Mouse (Mus musculus) ES-E14 (cell line): ENCODE measurements around the gene Sipa1l2. TPM values are rescaled to one million over a fixed set of nuclear protein-coding genes. Genes with fewer than 3 reads are reported as not detected.

Experiments
- DNase-seq: peaks from one replicate; pipeline ENCODE4 v3.0.0-alpha.2; 2013; ENCODE audit warnings: low read depth, low spot score
- H3K27ac ChIP-seq: 2 replicates; pipeline ENCODE4 v1.5.1; 2012; ENCODE audit warnings: low read depth, mild to moderate bottlenecking, low read length, moderate library complexity, mixed read lengths; ENCODE audit not compliant: poor library complexity, insufficient read depth, severe bottlenecking
- H3K36me3 ChIP-seq: 2 replicates; pipeline ENCODE4 v1.6.1; 2012; ENCODE audit warnings: mild to moderate bottlenecking, low read length, moderate library complexity, mixed read lengths; ENCODE audit not compliant: control insufficient read depth, poor library complexity, insufficient read depth, severe bottlenecking
- H3K4me1 ChIP-seq, 2 experiments: fragments of 150-350 bp in 1 of 2; sonication (generic) in 1 of 2; 2 replicates each; pipeline ENCODE4 v1.6.1; 2012; ENCODE audit warnings: low read length in 2 of 2, mild to moderate bottlenecking in 1 of 2, mixed read lengths in 1 of 2; ENCODE audit not compliant: control insufficient read depth in 2 of 2, insufficient read depth in 2 of 2, poor library complexity in 1 of 2
- H3K4me3 ChIP-seq, 2 experiments: fragments of 150-350 bp in 1 of 2; sonication (generic) in 1 of 2; 2 replicates each; pipeline ENCODE4 v1.5.1; 2012; ENCODE audit warnings: low read length in 2 of 2, low read depth in 1 of 2, mild to moderate bottlenecking in 1 of 2, mixed read lengths in 1 of 2; ENCODE audit not compliant: insufficient read depth in 1 of 2, poor library complexity in 1 of 2, severe bottlenecking in 1 of 2
- H3K9ac ChIP-seq: 2 replicates; pipeline ENCODE4 v1.6.1; 2012; ENCODE audit warnings: low read depth, mild to moderate bottlenecking, low read length, mixed read lengths; ENCODE audit not compliant: poor library complexity, insufficient read depth, severe bottlenecking
- H3K9me3 ChIP-seq: fragments of 150-350 bp; sonication (generic); 2 replicates; pipeline ENCODE4 v1.6.1; 2012; ENCODE audit warnings: low read depth, mild to moderate bottlenecking, low read length; ENCODE audit not compliant: control insufficient read depth, insufficient read depth
- CHD2 ChIP-seq: IDR thresholded peaks from 2 replicates; pipeline ENCODE4 v1.6.1; 2014; ENCODE audit warnings: mild to moderate bottlenecking, low read depth, low read length, inconsistent platforms
- HCFC1 ChIP-seq: IDR thresholded peaks from 2 replicates; pipeline ENCODE4 v1.6.1; 2012; ENCODE audit warnings: low read length, inconsistent platforms, borderline replicate concordance; ENCODE audit not compliant: insufficient read depth
- MAFK ChIP-seq: IDR thresholded peaks from 2 replicates; pipeline ENCODE4 v1.6.1; 2014; ENCODE audit warnings: mild to moderate bottlenecking, low read depth, low read length, inconsistent platforms; ENCODE audit not compliant: insufficient read depth
- ZC3H11A ChIP-seq: IDR thresholded peaks from 2 replicates; pipeline ENCODE4 v1.6.1; 2012; ENCODE audit warnings: low read depth, mild to moderate bottlenecking, inconsistent platforms, low read length, borderline replicate concordance
- ZNF384 ChIP-seq: IDR thresholded peaks from 2 replicates; pipeline ENCODE4 v1.6.1; 2012; ENCODE audit warnings: low read depth, low read length, inconsistent platforms
- in situ Hi-C, 2 experiments: fragments of 600-800 bp; cut with MboI; formaldehyde crosslinking; loops; one replicate each; pipeline ENCODE4 v1.15.1; 2025; ENCODE audit warnings: low sequenced_read_pairs in 2 of 2, inconsistent platforms in 1 of 2; ENCODE audit not compliant: unreplicated experiment in 2 of 2
- total RNA-seq: library from RNA; depleted of rRNA; stranded (reverse); fragments of 300-350 nt; gene quantifications from 2 replicates; pipeline ENCODE4 v1.2.3, GENCODE M21; 2012

The Sipa1l2 gene
- total RNA-seq, 1 experiment, result 19.0 TPM

GRCm38 (mm10) chr8:125500005-125500404 is 69.6 kb downstream of the Sipa1l2 start:
- TF ChIP-seq ZNF384 (no peak), MAFK (no peak), CHD2 (no peak), HCFC1 (no peak), ZC3H11A (no peak)
- H3K27ac ChIP-seq, result no peak overlapping the region
- H3K4me3 ChIP-seq, result no peak overlapping the region
- no peak for DNase-seq
- H3K4me1 ChIP-seq, result peaks cover 4 to 9% of the 10 kb centered on the region in 2 experiments; a peak in 3 of 4 replicates
- in situ Hi-C loops, result no loop called here
- H3K9me3 ChIP-seq, result no peaks in the 10 kb centered on the region
- no peaks in the 10 kb centered on the region for H3K36me3 ChIP-seq
- H3K9ac ChIP-seq, result no peak overlapping the region

- Histone ChIP-seq H3K9me3 (no peaks in the 10 kb centered on the region), H3K4me3 (no peak overlapping the region), H3K4me1 (no peaks in the 10 kb centered on the region; a peak in 1 of 4 replicates), H3K9ac (no peak overlapping the region), H3K36me3 (no peaks in the 10 kb centered on the region), H3K27ac (no peak overlapping the region)
- in situ Hi-C loops, result no loop called here
- DNase-seq, result no peak
- TF ChIP-seq ZC3H11A (no peak), CHD2 (no peak), MAFK (no peak), HCFC1 (no peak), ZNF384 (no peak)
Measured at GRCm38 (mm10) chr8:125498508-125498907, 71.1 kb downstream of the Sipa1l2 start.

- H3K9me3 ChIP-seq, result no peaks in the 10 kb centered on the region
- no peak overlapping the region for H3K27ac ChIP-seq
- no peaks in the 10 kb centered on the region; a peak in 1 of 4 replicates for H3K4me1 ChIP-seq
- TF ChIP-seq MAFK (no peak), HCFC1 (no peak), ZNF384 (no peak), ZC3H11A (no peak), CHD2 (no peak)
- DNase-seq, result no peak
- in situ Hi-C loops, result no loop called here
- no peak overlapping the region for H3K9ac ChIP-seq
- no peak overlapping the region for H3K4me3 ChIP-seq
- H3K36me3 ChIP-seq, result peaks cover 18% of the 10 kb centered on the region; the same call in 1 of the 2 replicates
Measured at GRCm38 (mm10) chr8:125495545-125495944, 74.1 kb downstream of the Sipa1l2 start.

- in situ Hi-C loops, result no loop called here
- no peak for TF ChIP-seq HCFC1
- TF ChIP-seq MAFK, result no peak
- TF ChIP-seq ZNF384, result no peak
- TF ChIP-seq CHD2, result no peak
- no peak for TF ChIP-seq ZC3H11A
- Histone ChIP-seq H3K4me3 (no peak overlapping the region), H3K4me1 (no peaks in the 10 kb centered on the region), H3K27ac (no peak overlapping the region), H3K36me3 (peaks cover 23% of the 10 kb centered on the region; the same call in 1 of the 2 replicates), H3K9ac (no peak overlapping the region), H3K9me3 (no peaks in the 10 kb centered on the region)
- no peak for DNase-seq
Measured at GRCm38 (mm10) chr8:125493254-125493815, 76.3 kb downstream of the Sipa1l2 start.
